Mouse (Mus musculus) splenic B cell, adult 2 months (primary cell): ENCODE measurements around the gene Icam2.
"Not testable (repeated sequence)": the region's sequence is repeated elsewhere in the genome, so short reads cannot be mapped to it uniquely, and the experiment has no call there.

Source experiments
- DNase-seq: peaks from one replicate; pipeline ENCODE4 v3.0.0-alpha.2; 2011; ENCODE audit warnings: low read depth, low spot score
- H3K27me3 ChIP-seq: 2 replicates; pipeline ENCODE4 v1.6.1; 2012; ENCODE audit warnings: mild to moderate bottlenecking, low read length, moderate library complexity, mixed read lengths; ENCODE audit not compliant: control insufficient read depth, poor library complexity, insufficient read depth, severe bottlenecking
- H3K36me3 ChIP-seq: 2 replicates; pipeline ENCODE4 v1.6.1; 2012; ENCODE audit warnings: mild to moderate bottlenecking, low read length, moderate library complexity, mixed read lengths; ENCODE audit not compliant: control insufficient read depth, poor library complexity, insufficient read depth, severe bottlenecking

The Icam2 gene

GRCm38 (mm10) chr11:106344910-106345309 lies 43.0 kb downstream of the Icam2 start:
- H3K36me3 ChIP-seq = no peaks in the 10 kb centered on the region
- DNase-seq = no peak
- H3K27me3 ChIP-seq = no peaks in the 10 kb centered on the region

GRCm38 (mm10) chr11:106340990-106341520 lies 46.8 kb downstream of the Icam2 start:
- Histone ChIP-seq H3K36me3 (no peaks in the 10 kb centered on the region), H3K27me3 (no peaks in the 10 kb centered on the region)
- DNase-seq = no peak

GRCm38 (mm10) chr11:106339323-106339722 lies 48.6 kb downstream of the Icam2 start:
- H3K27me3 ChIP-seq, DNase-seq, H3K36me3 ChIP-seq: not testable (repeated sequence)

DNA sequence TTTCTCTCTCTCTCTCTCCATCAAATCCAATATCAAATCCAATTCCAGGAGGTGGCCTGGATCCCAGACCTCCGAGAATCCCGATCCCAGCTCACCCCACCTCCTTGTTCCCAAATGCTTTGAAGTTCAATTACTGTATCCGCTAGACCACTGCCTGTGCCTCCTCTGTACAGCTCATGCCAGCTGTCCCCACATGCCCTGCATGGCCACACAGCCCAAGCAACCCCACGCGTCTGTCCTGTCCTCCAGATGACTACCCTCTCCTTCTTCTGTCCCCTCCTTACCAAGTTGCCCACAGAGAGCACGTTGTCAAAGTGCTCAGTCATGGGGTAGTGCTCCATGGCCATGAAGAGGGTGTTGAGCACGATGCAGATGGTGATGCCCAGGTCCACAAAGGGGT lies 49.0 kb downstream of the Icam2 start:
- no peak for DNase-seq
- Histone ChIP-seq H3K36me3 (no peaks in the 10 kb centered on the region), H3K27me3 (no peaks in the 10 kb centered on the region)

GRCm38 (mm10) chr11:106338029-106338428 lies 49.8 kb downstream of the Icam2 start:
- no peaks in the 10 kb centered on the region for H3K27me3 ChIP-seq
- no peak for DNase-seq
- no peaks in the 10 kb centered on the region for H3K36me3 ChIP-seq

- no peaks in the 10 kb centered on the region for H3K27me3 ChIP-seq
- no peaks in the 10 kb centered on the region for H3K36me3 ChIP-seq
- DNase-seq = peak; percentile 23
Observed at GRCm38 (mm10) chr11:106334066-106334465, 53.8 kb downstream of the Icam2 start.

DNA sequence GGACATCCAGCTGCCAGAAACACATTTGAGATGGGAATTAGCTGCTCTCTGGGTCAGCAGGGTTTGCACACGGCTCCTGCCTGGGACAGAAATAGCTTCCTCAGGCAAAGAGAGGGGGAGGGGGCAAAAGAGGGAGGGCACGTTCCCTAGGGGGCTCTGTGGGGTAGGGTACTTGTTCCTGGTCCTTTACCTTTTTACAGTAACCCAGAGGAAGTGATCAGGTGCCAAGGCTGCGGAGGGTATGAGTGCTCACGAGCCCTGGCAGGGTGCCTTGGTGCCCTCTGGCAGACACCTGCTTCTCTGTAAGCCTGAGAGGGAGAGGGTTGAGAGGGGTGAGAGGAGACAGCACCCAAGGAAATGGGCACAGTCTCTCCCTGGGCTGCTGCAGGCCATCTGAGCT lies 55.4 kb downstream of the Icam2 start:
- peak; percentile 41 for DNase-seq
- Histone ChIP-seq H3K36me3 (no peaks in the 10 kb centered on the region), H3K27me3 (no peaks in the 10 kb centered on the region)

GRCm38 (mm10) chr11:106329682-106330081 lies 58.2 kb downstream of the Icam2 start:
- Histone ChIP-seq H3K36me3 (no peaks in the 10 kb centered on the region), H3K27me3 (no peaks in the 10 kb centered on the region)
- DNase-seq = peak; percentile 90

DNA sequence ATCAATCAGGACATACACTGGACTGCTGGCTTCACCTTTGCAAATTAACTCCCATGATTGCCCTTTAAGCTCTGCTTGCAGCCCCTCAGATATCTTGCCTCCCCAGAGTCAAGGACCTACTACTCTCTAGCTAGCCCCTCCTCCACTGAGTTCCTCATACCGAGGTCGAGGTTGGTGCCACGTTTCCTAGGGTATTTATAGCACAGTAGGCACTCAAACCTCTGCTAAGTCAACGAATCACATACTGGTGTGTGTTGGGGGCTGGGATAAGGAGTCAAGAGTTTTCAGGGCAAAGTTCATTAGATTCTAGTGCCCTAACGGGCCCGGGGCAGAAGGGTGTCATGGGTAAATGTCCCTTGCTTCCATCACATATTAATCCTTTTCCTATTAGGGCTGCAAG lies 58.7 kb downstream of the Icam2 start:
- no peaks in the 10 kb centered on the region for H3K27me3 ChIP-seq
- peak; percentile 35 for DNase-seq
- H3K36me3 ChIP-seq = no peaks in the 10 kb centered on the region

DNA sequence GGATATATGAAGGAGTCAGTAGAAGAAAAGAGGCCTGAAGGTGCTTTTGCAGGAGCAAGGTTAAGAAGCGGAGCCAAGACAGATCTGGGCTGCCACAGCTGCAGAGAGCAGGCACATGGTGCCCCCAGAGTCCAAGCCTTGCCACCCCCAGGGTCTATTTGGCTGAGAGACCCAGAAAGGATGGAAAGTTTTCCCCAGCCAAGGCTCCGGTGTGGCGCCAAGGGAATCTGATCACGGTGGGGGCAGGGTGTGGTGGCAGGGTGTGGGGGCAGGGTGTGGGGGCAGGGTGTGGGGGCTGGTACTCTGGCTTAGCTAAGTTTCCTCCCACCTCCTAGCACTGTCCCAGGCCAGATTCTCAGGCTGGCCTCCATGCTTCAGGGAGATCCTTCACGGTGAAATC lies 59.4 kb downstream of the Icam2 start:
- no peak for DNase-seq
- Histone ChIP-seq H3K36me3 (no peaks in the 10 kb centered on the region), H3K27me3 (no peaks in the 10 kb centered on the region)
